Mouse (Mus musculus): ENCODE data around the gene Ifit2.

The Ifit2 gene

GRCm38 (mm10) chr19:34550534-34551223 lies at the start of gene Ifit2:
Gene Ifit2 (plus strand): TSS chr19:34550694.
- DNase-seq (ENCODE audit: low read depth, low spot score), result peak; percentile 81

GRCm38 (mm10) chr19:34500763-34501162 lies 49.7 kb upstream of the Ifit2 start:
- no peak for DNase-seq (ENCODE audit: low read depth, low spot score)

- DNase-seq (ENCODE audit: low read depth, low spot score), result no peak
Observed at GRCm38 (mm10) chr19:34505161-34505721, 45.3 kb upstream of the Ifit2 start.

- DNase-seq (ENCODE audit: low read depth, low spot score), result no peak
Observed at GRCm38 (mm10) chr19:34510717-34511116, 39.8 kb upstream of the Ifit2 start.

GRCm38 (mm10) chr19:34511528-34511927 lies 39.0 kb upstream of the Ifit2 start:
- DNase-seq (ENCODE audit: low read depth, low spot score), result no peak

- no peak for DNase-seq (ENCODE audit: low read depth, low spot score)
Observed at GRCm38 (mm10) chr19:34515681-34516080, 34.8 kb upstream of the Ifit2 start.

GRCm38 (mm10) chr19:34516346-34516745 lies 34.1 kb upstream of the Ifit2 start:
- DNase-seq (ENCODE audit: low read depth, low spot score), result no peak

GRCm38 (mm10) chr19:34517197-34517596 lies 33.3 kb upstream of the Ifit2 start:
- no peak for DNase-seq (ENCODE audit: low read depth, low spot score)

- no peak for DNase-seq (ENCODE audit: low read depth, low spot score)
Observed at GRCm38 (mm10) chr19:34517812-34518594, 32.5 kb upstream of the Ifit2 start.

- no peak for DNase-seq (ENCODE audit: low read depth, low spot score)
Observed at GRCm38 (mm10) chr19:34518786-34519185, 31.7 kb upstream of the Ifit2 start.

- DNase-seq (ENCODE audit: low read depth, low spot score), result no peak
Observed at GRCm38 (mm10) chr19:34519646-34520045, 30.8 kb upstream of the Ifit2 start.

- no peak for DNase-seq (ENCODE audit: low read depth, low spot score)
Observed at GRCm38 (mm10) chr19:34520051-34520450, 30.4 kb upstream of the Ifit2 start.

- no peak for DNase-seq (ENCODE audit: low read depth, low spot score)
Observed at GRCm38 (mm10) chr19:34521361-34521760, 29.1 kb upstream of the Ifit2 start.

GRCm38 (mm10) chr19:34521978-34522377 lies 28.5 kb upstream of the Ifit2 start:
- no peak for DNase-seq (ENCODE audit: low read depth, low spot score)

GRCm38 (mm10) chr19:34523106-34523725 lies 27.3 kb upstream of the Ifit2 start:
- no peak for DNase-seq (ENCODE audit: low read depth, low spot score)

GRCm38 (mm10) chr19:34524646-34525045 lies 25.8 kb upstream of the Ifit2 start:
- no peak for DNase-seq (ENCODE audit: low read depth, low spot score)

- no peak for DNase-seq (ENCODE audit: low read depth, low spot score)
Observed at GRCm38 (mm10) chr19:34526321-34526923, 24.1 kb upstream of the Ifit2 start.

GRCm38 (mm10) chr19:34526941-34527682 lies 23.4 kb upstream of the Ifit2 start, which contains the start of gene Lipa:
Gene Lipa (minus strand): TSS chr19:34527474.
- DNase-seq (ENCODE audit: low read depth, low spot score), result peak; percentile 79

- DNase-seq (ENCODE audit: low read depth, low spot score), result no peak
Observed at GRCm38 (mm10) chr19:34532061-34532751, 18.3 kb upstream of the Ifit2 start.

GRCm38 (mm10) chr19:34539422-34539821 lies 11.1 kb upstream of the Ifit2 start:
- DNase-seq (ENCODE audit: low read depth, low spot score), result no peak
